Mouse (Mus musculus): ENCODE measurements around the gene Ankrd36. TPM values are rescaled to one million over a fixed set of nuclear protein-coding genes. Genes with fewer than 3 reads are reported as not detected.

The Ankrd36 gene
- polyA plus RNA-seq, 1 experiment = not detected

DNA sequence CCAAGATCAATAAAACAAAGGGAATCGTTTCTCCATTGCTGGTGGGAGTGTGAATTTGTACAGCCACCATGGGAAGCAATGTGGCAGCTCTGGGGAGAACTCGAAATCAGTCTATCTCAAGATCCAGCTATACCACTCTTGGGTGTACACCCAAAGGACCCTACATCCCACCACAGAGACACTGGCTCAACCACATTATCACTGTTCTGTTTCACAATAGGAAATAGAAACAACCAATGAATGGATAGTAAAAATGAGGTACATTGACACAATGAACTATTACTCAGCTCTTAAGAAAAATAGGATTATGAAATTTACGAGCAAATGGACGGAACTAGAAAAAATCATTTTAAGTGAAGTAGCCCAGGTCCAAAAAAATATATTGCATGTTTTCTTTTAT lies 55.6 kb downstream of the Ankrd36 start:
- 76% methylated on average over 4 of the region's 4 CpGs for WGBS
- DNase-seq (ENCODE audit: low read depth, low spot score) = no peak

DNA sequence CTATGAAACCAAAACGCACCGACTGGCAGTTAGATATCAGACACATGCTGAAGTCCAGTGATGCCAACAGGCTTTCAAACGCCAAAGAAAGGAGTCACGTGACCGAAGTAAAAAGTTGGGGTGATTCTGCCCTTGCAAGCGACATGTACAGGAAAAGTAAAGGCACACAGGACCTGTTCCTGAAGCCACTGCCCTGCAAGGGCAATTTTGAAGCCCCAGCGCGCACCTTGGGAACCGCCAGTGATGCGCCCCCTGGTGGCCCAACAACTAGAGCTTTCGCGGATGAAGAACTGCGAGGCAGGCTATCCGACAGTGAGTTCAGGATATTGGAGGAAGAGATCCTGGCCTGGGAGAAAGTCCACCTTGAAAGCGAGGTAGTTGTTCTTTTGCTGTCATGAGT lies 59.5 kb downstream of the Ankrd36 start:
- peak; percentile 50 for DNase-seq (ENCODE audit: low read depth, low spot score)
- 18% methylated on average over 15 of the region's 15 CpGs for WGBS

DNA sequence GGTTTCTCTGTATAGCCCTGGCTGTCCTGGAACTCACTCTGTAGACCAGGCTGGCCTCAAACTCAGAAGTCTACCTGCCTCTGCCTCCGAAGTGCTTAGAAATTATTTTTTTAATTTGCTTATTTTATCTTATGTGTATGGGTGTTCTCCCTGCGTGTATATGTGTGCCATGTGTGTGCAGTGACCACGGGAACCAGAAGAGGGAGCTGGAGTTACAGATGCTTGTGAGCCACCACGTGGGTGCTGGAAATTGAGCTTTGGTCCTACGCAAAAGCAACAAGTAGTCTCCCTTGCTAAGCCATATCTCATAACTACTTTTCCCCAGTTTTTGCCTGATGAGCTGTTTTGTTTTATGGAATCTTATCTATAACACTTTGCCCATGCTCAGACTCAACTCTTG lies 73.6 kb downstream of the Ankrd36 start:
- no peak for DNase-seq (ENCODE audit: low read depth, low spot score)
- 85% methylated on average over 5 of the region's 5 CpGs for WGBS

DNA sequence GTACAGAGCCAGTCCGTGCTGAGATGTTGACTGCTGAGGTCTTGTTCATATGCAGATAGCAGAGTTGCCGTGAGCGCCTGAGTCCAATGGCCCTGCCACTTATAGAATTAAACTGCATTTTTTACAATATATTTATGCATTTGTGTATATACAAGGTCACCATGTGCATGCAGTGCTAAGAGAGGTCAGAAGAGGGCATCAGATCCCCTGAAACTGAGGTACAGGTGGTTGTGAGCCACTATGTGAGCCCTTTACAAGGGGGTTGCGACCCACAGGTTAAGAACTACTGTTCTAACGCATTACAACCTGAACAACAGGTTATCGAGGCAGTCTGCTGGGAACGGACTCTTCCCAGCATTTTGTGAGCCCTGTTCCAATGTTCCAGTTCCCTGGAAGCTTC lies 80.8 kb downstream of the Ankrd36 start:
- 59% methylated on average over 7 of the region's 7 CpGs for WGBS
- no peak for DNase-seq (ENCODE audit: low read depth, low spot score)

DNA sequence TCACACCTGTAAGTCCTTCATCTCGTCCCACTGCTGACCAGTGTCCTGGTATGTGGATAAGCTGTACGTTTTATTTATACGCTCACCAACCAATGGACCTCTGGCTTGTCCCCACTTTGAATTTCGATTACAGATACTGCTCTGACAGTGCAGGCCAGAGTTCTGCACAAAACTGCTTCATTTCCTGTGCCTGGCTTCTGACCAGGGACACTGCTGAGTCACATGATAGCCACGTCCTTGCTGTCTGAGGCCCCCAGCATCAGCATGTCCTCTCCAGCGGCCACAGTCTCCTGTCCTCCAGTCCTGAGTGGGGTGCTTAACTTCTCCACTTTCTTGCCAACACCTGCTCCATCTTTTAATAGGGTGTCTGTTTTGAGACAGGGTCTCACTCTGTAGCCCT lies 113.1 kb downstream of the Ankrd36 start:
- no peak for DNase-seq (ENCODE audit: low read depth, low spot score)
- 61% methylated on average over 6 of the region's 6 CpGs for WGBS

DNA sequence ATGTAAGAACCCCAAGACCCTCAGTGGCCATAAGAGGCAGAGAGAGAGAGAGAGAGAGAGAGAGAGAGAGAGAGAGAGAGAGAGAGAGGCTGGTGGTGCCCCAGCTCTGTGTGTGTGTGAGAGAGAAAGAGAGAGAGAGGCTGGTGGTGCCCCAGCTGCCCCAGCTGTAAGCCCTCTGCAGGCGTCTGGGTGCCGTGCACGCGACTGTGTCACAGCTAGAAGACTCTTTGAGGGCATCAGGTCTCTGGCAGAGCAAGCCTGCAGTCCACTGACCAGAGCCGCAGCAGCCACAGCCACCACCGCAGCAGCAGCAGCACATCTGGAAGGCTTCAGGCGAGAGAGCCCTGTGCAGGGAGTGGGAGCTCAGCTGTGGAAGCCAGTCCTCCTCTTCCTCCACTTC lies 114.8 kb downstream of the Ankrd36 start:
- no peak for DNase-seq (ENCODE audit: low read depth, low spot score)
- WGBS = 39% methylated on average over 7 of the region's 7 CpGs

DNA sequence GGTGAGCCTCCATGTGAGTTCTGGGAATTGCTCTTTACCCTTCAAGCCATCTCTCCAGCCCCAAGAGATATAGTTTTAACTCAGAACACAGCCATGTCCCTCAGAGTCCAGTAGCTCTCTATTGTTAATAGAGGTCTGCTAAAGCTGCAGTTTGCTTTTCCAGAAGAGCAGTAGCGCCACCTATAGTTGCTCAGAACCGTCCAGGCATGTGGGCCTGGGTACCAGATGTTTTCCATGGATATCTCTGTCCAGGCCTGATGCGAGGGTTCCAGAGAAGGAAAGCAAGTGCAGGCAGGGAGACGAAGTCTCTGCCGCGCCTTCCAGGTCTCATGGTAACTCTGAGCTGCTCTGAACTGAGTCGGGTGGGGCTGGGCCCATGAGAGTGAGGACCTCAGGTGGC lies 122.3 kb downstream of the Ankrd36 start:
- DNase-seq (ENCODE audit: low read depth, low spot score) = no peak
- WGBS = 31% methylated on average over 7 of the region's 7 CpGs

DNA sequence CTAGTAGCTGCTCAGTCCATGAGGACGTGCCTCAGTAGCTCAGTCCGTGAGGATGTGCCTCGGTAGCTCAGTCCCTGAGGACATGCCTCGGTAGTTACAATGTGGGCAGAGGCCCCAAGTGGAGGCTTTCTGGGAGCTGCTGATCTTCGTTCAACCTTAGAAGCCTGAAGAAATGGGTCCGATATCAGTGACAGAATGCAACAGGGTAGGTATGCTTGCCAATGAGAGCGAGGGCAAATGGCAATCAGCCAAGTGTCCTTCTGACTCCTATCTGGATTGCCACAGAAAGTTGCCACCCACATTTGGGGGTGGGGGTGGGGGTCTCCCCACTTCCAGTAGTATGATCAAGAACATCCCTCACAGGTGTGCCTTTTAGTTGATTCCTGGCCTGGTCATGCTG lies 131.3 kb downstream of the Ankrd36 start:
- DNase-seq (ENCODE audit: low read depth, low spot score) = no peak
- 88% methylated on average over 7 of the region's 7 CpGs for WGBS

DNA sequence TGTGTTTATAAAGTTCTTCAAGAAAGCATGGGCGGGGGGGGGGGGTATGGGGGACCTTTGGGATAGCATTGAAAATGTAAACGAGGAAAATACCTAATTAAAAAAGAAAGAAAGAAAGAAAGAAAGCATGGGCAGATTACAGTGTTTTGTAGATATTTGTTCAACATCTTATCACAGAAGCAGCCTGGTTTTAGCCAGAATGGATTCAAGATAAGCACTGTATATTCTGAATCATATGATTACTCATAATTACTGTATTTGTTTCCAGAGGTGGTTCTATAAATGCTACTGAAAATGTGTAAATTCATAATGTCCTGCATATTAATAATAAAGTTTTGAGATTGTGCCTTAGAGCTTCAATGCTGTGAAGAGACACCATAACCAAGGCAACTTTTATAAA lies 131.8 kb downstream of the Ankrd36 start:
- DNase-seq (ENCODE audit: low read depth, low spot score) = no peak
- WGBS = 76% methylated on average over 2 of the region's 2 CpGs

DNA sequence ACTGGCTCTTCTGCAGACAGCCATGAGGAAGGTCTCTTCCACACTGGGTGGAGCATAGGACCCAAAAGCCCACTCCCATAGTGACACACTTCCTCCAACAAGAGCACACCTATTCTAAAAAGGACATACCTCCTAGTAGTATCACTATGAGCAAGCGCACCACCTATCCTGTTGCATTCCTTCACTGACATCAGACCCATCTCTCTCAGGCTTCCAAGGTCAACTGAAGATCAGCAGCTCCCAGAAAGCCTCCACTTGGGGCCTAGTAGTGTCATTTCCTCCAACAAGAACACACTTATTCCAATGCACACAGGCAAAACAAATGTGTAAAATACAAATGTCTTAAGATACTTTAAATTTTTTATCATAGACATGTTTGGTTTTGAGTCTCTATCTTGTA lies 132.3 kb downstream of the Ankrd36 start:
- no peak for DNase-seq (ENCODE audit: low read depth, low spot score)
- WGBS = 100% methylated on average over 1 of the region's 1 CpGs

DNA sequence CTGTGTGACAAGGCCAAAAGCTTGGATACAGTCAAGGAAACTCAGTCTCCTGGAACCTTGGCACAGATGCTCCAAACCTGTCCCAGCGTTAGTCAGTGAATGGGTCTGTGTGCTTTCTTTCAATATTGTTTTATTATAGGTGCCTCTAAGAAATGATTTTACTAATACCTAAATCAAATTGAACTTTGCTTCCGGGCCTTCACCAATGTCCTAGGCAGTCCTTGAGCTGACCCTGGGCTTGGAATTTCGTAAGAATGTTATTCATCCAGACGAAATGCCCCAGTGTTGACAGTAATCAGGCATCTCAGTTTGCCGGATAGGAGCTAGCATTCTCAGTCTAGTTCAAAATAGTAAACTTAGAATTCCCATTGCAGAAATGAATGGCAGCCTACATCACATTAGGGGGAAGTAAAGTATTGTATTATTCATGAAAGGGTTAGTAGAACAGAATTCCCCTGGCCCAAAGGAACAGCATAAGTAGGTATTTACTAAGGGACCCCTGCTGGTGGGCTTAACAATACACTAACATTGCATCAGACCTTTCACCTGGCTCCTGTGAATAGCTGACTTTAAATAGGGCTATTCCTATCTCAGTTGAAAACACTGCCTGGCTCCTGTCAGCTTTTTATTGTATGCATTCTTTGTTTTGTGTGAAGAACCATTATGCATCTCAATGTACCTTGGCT lies 132.9 kb downstream of the Ankrd36 start:
- no peak for DNase-seq (ENCODE audit: low read depth, low spot score)
- 70% methylated on average over 5 of the region's 5 CpGs for WGBS

DNA sequence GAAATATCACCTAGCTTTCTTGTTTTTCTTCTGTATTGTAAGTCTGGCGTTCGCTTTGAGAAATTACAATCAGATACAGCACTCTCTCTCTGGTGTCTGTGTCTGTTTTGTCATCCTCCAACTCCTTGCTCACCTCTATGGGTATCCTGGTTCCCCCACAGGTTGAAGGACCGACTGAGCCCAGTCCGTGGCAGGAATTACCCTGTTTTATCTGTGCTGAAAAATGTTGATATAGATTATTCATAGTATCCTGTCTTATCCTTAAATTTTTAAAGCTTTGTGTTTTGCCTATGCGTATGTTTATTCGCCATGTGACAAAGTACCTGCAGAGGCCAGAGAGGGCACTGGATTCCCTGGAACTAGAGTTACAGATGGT lies 133.5 kb downstream of the Ankrd36 start:
- WGBS = 94% methylated on average over 6 of the region's 6 CpGs
- DNase-seq (ENCODE audit: low read depth, low spot score) = no peak

DNA sequence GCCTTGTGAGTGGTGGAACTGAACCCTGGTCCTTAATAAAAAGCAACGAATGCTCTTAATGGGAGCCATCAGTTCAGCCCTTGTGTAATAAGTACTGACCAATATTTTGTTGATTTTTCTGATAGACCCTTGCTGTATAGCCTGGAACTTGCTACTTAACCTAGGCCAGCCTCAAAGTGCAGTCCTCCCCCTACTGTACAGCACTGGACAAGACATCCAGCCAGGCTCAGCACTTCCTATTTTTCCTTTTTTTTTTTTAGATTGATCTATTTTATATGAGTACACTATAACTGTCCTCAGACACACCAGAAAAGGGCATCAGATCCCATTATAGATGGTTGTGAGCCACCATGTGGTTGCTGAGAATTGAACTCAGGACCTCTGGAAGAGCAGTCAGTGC lies 133.9 kb downstream of the Ankrd36 start:
- no peak for DNase-seq (ENCODE audit: low read depth, low spot score)
- 86% methylated on average over 1 of the region's 1 CpGs for WGBS

DNA sequence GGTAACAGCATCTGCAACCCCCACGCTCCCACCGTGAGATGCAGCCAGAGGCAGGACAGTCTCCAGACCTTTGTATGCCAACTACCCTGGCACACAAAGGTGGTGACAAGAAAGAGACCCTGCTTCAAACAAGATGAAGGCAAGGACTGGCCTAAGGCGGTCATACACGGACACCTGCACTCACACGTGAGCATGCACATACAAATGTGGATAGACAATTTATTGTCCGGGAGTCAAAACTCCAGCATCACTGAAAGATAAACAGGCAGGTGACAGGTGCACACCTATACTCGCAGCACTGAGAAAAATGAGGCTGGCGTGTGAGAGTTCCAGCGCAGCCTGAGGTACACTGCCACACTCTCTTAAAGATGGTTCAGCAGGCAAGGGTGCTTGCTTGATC lies 136.5 kb downstream of the Ankrd36 start:
- DNase-seq (ENCODE audit: low read depth, low spot score) = no peak
- 77% methylated on average over 9 of the region's 9 CpGs for WGBS

DNA sequence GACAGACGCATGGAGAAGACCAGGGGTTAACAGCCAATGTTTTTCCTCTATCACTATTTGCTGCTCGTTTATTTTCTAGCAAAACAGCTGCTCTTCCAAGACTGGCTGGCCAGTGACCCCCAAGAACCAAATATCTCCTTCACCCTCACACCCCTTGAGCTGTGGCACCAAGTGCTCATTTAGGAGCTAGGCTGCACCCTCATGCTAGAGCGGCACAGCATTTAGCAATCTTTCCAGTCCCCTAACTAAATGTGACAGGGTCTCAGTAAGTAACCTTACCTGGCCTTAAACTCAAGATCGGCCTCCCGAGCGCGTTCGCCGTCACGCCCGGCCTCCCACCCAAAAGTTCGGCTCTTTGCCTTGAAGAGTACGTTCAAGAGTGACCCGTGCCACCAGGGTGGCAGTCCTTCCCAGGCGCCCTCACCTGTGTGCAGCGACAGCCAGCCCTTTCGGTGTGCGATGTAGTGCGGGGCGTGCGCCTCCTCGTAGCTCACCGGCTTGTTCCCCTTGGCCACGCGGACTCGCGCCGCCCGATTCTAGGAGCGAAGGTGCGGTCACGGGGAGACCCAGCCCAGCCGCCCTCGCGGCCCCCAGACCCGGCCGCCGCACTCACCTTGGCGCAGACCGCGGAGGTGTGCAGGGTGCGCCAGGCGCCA lies 137.5 kb downstream of the Ankrd36 start:
- under 1% methylated on average over 43 of the region's 43 CpGs for WGBS
- no peak for DNase-seq (ENCODE audit: low read depth, low spot score)

DNA sequence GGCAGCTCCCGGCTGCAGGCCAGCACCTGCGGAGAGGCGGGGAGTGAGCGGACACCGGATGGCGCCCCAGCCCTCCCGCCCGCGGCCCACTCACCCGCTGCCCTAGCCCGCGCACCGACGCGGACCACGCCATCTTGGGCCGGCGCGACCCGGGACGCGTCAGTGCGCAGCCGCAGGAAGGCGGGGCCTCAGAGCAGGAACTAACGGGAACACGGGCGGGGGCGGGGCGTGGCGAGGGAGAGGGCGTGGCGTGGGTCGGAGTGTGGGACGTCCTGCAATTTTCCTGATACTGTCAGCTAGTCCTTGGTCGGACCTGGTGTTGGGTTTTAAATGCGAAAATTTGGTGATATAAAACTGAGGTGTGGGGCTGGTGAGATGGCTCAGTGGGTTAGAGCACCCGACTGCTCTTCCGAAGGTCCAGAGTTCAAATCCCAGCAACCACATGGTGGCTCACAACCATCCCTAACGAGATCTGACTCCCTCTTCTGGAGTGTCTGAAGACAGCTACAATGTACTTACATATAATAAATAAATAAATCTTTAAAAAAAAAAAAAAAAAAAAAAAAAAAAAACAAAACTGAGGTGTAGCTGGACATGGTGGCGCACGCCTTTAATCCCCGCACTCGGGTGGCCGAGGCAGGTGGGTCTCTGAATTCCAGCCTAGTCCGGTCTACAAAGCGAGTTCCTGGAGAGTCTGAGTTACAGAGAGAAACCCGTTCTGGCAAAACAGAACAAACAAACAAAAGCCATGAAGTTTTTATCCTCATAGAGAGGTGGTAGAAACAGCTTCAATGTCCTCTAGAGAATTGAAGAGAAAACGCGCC lies 138.3 kb downstream of the Ankrd36 start:
- peak; percentile 71 for DNase-seq (ENCODE audit: low read depth, low spot score)
- WGBS = 17% methylated on average over 49 of the region's 50 CpGs

DNA sequence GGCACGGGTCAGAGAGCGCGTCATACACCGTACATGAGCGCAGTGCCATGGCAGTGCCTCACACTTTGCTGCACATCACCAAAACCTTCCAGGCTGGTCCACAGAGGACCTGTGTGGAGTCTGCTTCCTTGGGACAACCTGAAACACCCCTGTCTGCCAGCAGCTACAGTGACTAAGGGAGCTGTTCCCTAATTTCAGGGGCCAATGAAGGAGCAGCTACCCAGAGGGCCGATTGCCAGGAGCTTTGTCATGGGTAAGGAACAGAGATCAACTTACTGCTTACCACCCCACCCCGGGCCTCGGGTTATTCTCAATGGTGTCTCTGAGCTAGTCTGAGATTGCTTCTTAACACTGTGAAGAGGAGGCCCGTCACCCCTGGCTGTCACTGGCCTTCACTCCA lies 145.7 kb downstream of the Ankrd36 start:
- no peak for DNase-seq (ENCODE audit: low read depth, low spot score)
- 87% methylated on average over 9 of the region's 9 CpGs for WGBS

DNA sequence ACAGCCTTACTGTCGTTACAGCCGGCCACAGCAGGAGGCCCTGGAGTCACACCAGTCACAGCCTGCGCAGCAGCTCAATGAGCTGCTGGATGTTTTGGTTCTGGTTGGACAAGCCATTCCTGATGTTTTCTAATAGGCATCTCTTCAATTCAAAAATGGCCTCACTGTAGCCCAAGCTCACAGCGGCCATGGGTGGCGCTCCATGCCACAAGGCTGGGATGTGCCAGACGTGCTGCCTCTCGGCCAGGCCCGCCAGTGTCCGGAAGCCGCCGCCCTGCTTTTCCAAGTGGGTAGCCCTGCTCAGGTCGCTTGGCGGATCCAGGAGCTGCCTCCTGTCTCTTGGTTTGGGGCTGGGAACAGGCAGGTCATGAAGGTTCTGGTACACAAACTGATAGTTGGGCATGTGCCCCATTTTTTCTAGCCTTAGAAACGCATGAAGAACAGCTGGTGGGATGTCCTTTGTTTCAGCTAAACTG lies 146.2 kb downstream of the Ankrd36 start, which contains the start of gene Mrps24:
Gene Mrps24 (minus strand): TSS at position 51 of the 476 bp plus-strand sequence.
- 87% methylated on average over 14 of the region's 14 CpGs for WGBS
- no peak for DNase-seq (ENCODE audit: low read depth, low spot score)

DNA sequence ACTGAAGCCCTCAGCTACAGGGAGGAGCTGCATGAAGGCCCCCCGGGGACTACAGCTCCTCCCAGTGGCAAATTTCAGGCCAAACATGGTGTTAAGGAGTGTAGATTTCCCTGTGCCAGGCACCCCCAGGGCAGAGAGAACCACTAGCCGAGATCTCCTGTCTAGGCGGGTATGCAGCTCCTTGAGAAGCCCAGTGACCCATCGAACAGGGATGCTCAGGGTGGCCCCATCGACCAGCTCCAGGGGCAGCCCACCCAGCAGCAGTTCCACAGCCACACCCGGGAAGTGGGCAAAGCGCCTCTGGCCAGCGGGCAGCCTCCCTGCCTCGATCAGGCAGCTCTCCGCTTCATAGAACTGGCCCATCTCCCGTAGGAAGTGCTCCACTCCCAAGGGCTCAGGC lies 146.8 kb downstream of the Ankrd36 start:
- WGBS = 88% methylated on average over 11 of the region's 11 CpGs
- no peak for DNase-seq (ENCODE audit: low read depth, low spot score)

DNA sequence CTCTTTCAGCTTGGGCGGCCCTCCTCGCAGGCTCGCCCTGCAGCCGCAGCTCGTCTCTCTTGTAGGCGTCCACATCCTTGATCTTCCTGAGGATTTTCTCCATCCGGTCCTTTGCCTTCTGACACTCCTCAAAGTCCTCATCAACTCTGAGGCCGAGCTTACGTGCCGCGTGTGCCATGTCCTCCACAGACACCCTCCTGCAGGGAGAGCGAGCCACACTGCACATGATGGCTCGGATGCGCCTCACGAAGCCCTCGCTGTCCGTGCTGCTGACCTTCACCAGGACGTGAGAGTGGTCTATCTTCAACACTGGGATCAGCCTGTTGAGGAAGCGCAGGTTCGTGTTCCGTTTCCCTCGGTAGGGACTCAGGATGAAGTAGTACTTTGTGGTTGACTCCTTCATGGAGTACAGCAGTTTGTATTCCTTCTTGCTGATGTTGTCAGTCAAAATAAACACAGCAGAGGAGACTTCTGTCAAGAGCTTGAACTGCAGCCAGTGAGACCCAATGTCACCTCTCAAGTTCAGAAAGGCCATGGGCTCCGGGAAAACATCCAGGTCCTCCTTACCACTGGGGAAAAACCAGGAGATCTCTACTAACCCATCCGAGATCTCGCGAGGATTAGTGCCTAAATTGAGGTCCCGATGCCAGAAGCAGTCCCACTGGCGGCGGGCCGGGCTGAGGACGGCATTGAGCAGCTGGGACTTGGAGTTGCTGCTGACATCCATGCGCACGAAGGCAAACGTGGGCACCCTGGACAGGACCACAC lies 147.6 kb downstream of the Ankrd36 start:
- no peak for DNase-seq (ENCODE audit: low read depth, low spot score)
- WGBS = 92% methylated on average over 34 of the region's 34 CpGs

Data from large intestine, adult 2 months (tissue).